Mouse (Mus musculus) liver, adult (tissue): ENCODE measurements around the gene Fhod1.

Source experiments
- GATA4 ChIP-seq: IDR thresholded peaks from 2 replicates; pipeline ENCODE4 v1.6.1; 2014; ENCODE audit warnings: mild to moderate bottlenecking, low read length; ENCODE audit not compliant: insufficient replicate concordance

Gene Fhod1

GRCm38 (mm10) chr8:105347428-105348221 is at the start of gene Fhod1:
TSS of gene Fhod1 (minus strand) at chr8:105347953.
- no peak; the same call in 1 of the 2 replicates for TF ChIP-seq GATA4

GRCm38 (mm10) chr8:105393915-105394314 is 46.2 kb upstream of the Fhod1 start:
- TF ChIP-seq GATA4: no peak

- no peak for TF ChIP-seq GATA4
Measured at GRCm38 (mm10) chr8:105393089-105393787, 45.5 kb upstream of the Fhod1 start.

GRCm38 (mm10) chr8:105389096-105389495 is 41.3 kb upstream of the Fhod1 start:
- no peak for TF ChIP-seq GATA4

GRCm38 (mm10) chr8:105387151-105387550 is 39.4 kb upstream of the Fhod1 start:
- TF ChIP-seq GATA4: no peak

GRCm38 (mm10) chr8:105384070-105384469 is 36.3 kb upstream of the Fhod1 start:
- TF ChIP-seq GATA4: no peak

GRCm38 (mm10) chr8:105380308-105380707 is 32.6 kb upstream of the Fhod1 start:
- no peak for TF ChIP-seq GATA4

- no peak for TF ChIP-seq GATA4
Measured at GRCm38 (mm10) chr8:105378673-105379072, 30.9 kb upstream of the Fhod1 start.

GRCm38 (mm10) chr8:105374513-105374966 is 26.8 kb upstream of the Fhod1 start:
- no peak for TF ChIP-seq GATA4

GRCm38 (mm10) chr8:105373032-105373431 is 25.3 kb upstream of the Fhod1 start, which contains the start of gene Plekhg4:
TSS of gene Plekhg4 (plus strand) at chr8:105373274.
- no peak for TF ChIP-seq GATA4

GRCm38 (mm10) chr8:105372473-105372872 is 24.7 kb upstream of the Fhod1 start:
- TF ChIP-seq GATA4: no peak

- no peak for TF ChIP-seq GATA4
Measured at GRCm38 (mm10) chr8:105367107-105367506, 19.4 kb upstream of the Fhod1 start.

- TF ChIP-seq GATA4: no peak
Measured at GRCm38 (mm10) chr8:105361751-105362702, 14.3 kb upstream of the Fhod1 start.

GRCm38 (mm10) chr8:105359646-105360045 is 11.9 kb upstream of the Fhod1 start:
- no peak for TF ChIP-seq GATA4

GRCm38 (mm10) chr8:105359208-105359607 is 11.5 kb upstream of the Fhod1 start:
- TF ChIP-seq GATA4: no peak
